Mouse (Mus musculus) cerebellum, adult 11-12 months (tissue): ENCODE data around the gene Tas2r102.

Experiments
- DNase-seq: peaks from one replicate; pipeline ENCODE4 v3.0.0; 2022

The Tas2r102 gene

DNA sequence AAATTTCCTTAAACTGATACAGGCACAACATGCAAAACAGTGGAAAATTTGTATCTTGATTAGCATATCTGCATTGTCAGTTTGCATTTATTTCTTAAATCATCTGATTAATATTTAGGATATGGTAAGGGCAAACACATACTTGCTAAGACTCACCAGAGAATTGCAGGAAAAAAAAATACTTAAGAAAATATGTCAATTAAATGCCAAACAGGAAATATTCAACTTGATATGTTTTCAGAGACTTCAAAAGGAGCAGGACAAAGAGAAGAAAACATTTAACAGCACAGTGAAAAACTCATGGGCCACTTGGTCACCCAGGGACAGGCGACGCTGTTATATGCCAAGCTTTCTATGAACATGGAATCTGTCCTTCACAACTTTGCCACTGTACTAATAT lies at the start of gene Tas2r102:
Gene Tas2r102, plus strand, starts transcription at position 301 of the 400 bp plus-strand sequence.
- no peak for DNase-seq

DNA sequence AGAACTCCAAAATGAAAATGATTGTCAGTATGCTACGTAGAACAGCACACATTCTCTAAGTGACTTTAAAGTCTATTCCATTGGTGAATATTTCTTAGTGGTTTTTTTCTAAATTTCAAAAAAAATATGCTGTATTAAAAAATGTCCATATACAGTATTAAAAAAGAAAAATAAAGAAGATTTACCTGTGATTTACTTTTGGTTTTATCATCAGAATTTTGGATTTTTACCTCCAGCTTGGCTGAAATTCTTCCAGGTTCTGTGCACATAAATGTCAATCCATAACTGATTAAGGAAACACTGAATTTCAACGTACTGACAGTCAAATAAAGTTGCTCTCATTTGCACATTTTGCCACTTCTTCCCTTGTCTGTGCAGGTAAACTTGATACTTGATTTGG lies 24.0 kb upstream of the Tas2r102 start, which contains the start of gene Tas2r115:
Gene Tas2r115, minus strand, starts transcription at position 101 of the 400 bp plus-strand sequence.
- DNase-seq, result no peak

DNA sequence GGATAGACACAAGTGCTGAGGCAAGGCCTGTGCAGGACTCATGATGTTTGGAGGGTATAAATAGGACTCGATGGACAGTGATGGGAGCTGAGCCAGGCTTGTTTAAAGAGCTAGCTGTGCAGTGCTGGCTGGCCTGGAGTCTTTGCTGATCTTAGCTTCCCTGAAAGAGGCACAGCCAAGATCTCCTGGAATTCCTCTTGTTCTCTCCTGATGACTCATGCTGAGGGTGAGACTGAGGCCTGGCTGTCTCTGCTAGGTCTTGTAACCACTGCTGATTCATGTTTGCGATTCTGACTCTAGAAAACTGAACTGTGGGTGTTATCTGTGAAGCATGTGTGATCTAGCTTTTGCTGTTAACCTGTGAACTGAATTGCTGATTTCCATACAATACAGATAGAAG lies 11.7 kb upstream of the Tas2r102 start:
- no peak for DNase-seq

DNA sequence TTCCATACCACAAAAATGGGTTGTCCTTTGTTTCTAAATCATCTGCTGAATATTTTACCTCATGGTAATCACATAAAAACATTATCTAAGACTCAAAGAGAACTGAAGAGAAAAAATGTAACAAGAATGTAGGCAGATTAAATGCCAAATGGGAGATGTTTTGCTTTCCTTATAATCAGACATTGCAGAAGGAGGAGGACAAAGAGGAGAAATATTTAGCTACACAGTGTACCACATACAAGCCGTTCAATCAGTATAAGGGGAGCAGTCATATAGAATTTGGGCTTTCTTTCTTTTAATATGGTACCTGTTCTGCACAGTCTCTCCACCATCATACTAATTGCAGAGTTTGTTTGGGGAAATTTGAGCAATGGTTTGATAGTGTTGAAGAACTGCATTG lies 7.5 kb upstream of the Tas2r102 start, which contains the start of gene Tas2r124:
Gene Tas2r124, plus strand, starts transcription at position 301 of the 400 bp plus-strand sequence.
- DNase-seq, result no peak

DNA sequence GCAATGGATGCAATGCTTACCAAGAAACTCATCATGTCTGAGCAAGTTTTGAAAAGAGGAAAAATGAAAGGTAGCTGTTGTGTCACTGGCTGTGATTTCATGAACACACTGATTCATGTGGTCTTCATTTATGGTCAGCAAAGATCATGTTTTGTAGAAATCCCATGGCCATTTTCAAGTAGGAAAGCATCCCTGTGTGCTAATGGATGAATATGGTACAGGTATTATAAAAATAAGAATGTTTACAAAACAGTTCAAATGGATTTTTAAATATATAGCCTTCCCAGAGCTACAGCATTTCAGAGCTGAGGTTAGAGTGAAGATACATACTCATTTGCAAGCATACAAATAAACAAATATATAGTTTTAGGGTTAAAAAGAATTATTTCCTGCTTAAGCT lies 16.1 kb downstream of the Tas2r102 start, which contains the start of gene Tas2r136:
Gene Tas2r136, minus strand, starts transcription at position 101 of the 400 bp plus-strand sequence.
- no peak for DNase-seq

DNA sequence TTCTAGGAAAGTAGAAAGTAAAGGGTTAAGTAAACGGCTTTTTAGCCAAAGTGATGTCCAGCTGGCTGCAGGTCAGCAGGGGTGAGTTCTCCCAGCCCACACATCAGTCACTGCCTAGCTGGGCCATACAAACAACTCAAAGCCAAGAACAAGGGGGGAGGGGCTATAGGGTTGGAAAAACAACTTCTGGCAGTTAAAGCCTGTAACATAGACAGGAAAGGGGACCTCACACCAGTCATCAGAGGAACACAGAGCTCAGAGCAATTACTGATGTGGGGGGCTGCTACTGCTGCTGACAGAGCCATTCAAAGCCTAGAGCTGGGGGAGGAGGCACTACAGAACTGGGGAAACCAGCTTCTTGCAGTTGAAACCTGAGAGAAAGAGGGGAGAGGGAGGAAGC lies 33.5 kb downstream of the Tas2r102 start:
- no peak for DNase-seq

DNA sequence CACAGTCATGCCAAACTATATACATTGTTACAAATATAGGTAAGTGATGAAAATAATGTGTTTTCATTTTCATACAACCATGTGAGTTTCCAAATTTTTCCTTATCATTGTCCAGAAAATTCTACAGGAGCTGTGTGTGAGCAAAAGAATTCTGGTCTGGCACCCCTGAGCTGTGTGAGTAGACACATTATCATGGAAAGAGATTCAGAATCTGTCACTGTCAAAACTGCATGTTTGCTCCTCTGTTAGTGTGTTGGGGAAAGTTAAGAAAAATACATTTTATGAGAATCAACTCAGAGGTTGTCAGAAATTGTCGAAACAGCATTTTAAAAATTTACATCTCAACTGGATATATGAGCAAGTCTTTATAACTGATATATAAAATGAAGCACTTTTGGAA lies 40.6 kb downstream of the Tas2r102 start, which contains the start of gene Tas2r117:
Gene Tas2r117, plus strand, starts transcription at position 301 of the 400 bp plus-strand sequence.
- DNase-seq, result no peak
